Comparison of ENCODE assay signal across 1 mouse cellular context in the genomic region with DNA sequence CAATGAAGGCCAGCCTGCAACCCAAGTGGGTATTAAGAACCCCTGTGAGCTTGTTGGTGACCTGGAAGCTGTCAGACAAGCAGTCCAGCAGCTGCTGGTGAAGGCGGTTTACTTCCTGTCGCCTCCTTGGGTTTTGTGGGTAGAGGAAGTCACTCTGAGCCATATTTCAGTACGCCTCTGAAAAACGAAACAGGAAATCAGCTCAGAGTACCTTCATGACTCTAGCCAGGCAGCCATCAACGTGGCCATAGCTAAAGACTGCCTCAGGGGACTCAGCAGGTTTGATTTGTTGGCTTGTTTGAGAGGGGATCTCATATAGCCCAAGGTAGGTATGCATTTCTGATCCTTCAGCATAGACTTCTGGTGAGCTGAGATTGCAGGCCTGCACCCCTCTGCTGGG.
A peak's percentile ranks its signal among the peaks of the same experiment; 100 is the strongest.
TF ChIP-seq lines count a peak whose summit lies in the region.

No protein-coding gene starts in this region.

TF ChIP-seq in CH12.LX, 34 proteins besides CTCF, POLR2A, EP300 and RAD21:
- TF ChIP-seq ZMIZ1 (IDR thresholded peaks at IDR 0.05; ENCODE audit: low read depth, low read length) = 0 out of 2 replicates have a peak, but pooled peaks have one; percentile 77
- no peak for TF ChIP-seq E2F4 (IDR thresholded peaks at IDR 0.05; ENCODE audit: insufficient replicate concordance, low read depth, low read length)
- peak; percentile 91 for TF ChIP-seq TBP (conservative IDR thresholded peaks at IDR 0.05; ENCODE audit: low read depth, low read length)
- peak; percentile 84; the same call in 1 of the 2 replicates for TF ChIP-seq KAT2A (IDR thresholded peaks at IDR 0.05; ENCODE audit: insufficient replicate concordance, low read length)
- TF ChIP-seq NRF1 (IDR thresholded peaks at IDR 0.05; ENCODE audit: low read depth, low read length) = no peak; the same call in 1 of the 2 replicates
- 0 out of 2 replicates have a peak, but pooled peaks have one; percentile 33 for TF ChIP-seq JUND (conservative IDR thresholded peaks at IDR 0.05; ENCODE audit: low read depth, low read length)
- peak; percentile 89 for TF ChIP-seq HCFC1 (IDR thresholded peaks at IDR 0.05; ENCODE audit: low read depth, low read length)
- peak; percentile 47 for TF ChIP-seq ETS1 (conservative IDR thresholded peaks at IDR 0.05; ENCODE audit: low read depth, low read length)
- peak; percentile 97 for TF ChIP-seq SIN3A (IDR thresholded peaks at IDR 0.05; ENCODE audit: low read length)
- peak; percentile 77; the same call in 1 of the 2 replicates for TF ChIP-seq MXI1 (IDR thresholded peaks at IDR 0.05; ENCODE audit: low read depth, low read length)
- TF ChIP-seq ZKSCAN1 (IDR thresholded peaks at IDR 0.05; ENCODE audit: borderline replicate concordance, low read depth, low read length) = no peak
- peak; percentile 78; the same call in 1 of the 2 replicates for TF ChIP-seq NELFE (IDR thresholded peaks at IDR 0.05; ENCODE audit: low read depth, low read length)
- peak; percentile 70; the same call in 1 of the 2 replicates for TF ChIP-seq POLR2AphosphoS2 (IDR thresholded peaks at IDR 0.05; ENCODE audit: low read depth, low read length)
- peak; percentile 70 for TF ChIP-seq IRF4 (IDR thresholded peaks at IDR 0.05; ENCODE audit: low read depth, low read length)
- peak; percentile 75; the same call in 1 of the 2 replicates for TF ChIP-seq CHD2 (IDR thresholded peaks at IDR 0.05; ENCODE audit: low read length)
- TF ChIP-seq MAX (IDR thresholded peaks at IDR 0.05; ENCODE audit: low read length) = peak; percentile 52; the same call in 1 of the 2 replicates
- TF ChIP-seq CHD1 (IDR thresholded peaks at IDR 0.05; ENCODE audit: low read depth, low read length) = no peak
- TF ChIP-seq TCF12 (IDR thresholded peaks at IDR 0.05; ENCODE audit: low read depth, low read length) = peak; percentile 82
- no peak for TF ChIP-seq GABPA (IDR thresholded peaks at IDR 0.05; ENCODE audit: insufficient replicate concordance, low read depth, low read length)
- TF ChIP-seq MYC (IDR thresholded peaks at IDR 0.05; ENCODE audit: low read depth, low read length) = peak; percentile 90
- peak; percentile 91 for TF ChIP-seq ELF1 (IDR thresholded peaks at IDR 0.05; ENCODE audit: low read depth, low read length)
